Mouse (Mus musculus): ENCODE results near the gene Pdlim5. TPM values are rescaled to one million over a fixed set of nuclear protein-coding genes. Genes with fewer than 3 reads are reported as not detected.

The Pdlim5 gene
- total RNA-seq, 2 experiments from 2014 or later, result 64.5 to 110 TPM

GRCm38 (mm10) chr3:142339440-142340251 is 55.9 kb downstream of the Pdlim5 start:
- DNase-seq (ENCODE audit: low spot score in 2 of 2), result no peak

GRCm38 (mm10) chr3:142338058-142338457 is 57.4 kb downstream of the Pdlim5 start:
- DNase-seq (ENCODE audit: low spot score in 2 of 2), result no peak

- DNase-seq (ENCODE audit: low spot score in 2 of 2), result no peak
These were observed 61.0 kb downstream of the Pdlim5 start for GRCm38 (mm10) chr3:142334496-142334895.

- no peak for DNase-seq (ENCODE audit: low spot score in 2 of 2)
These were observed 62.0 kb downstream of the Pdlim5 start for GRCm38 (mm10) chr3:142333458-142333857.

GRCm38 (mm10) chr3:142332716-142333115 is 62.8 kb downstream of the Pdlim5 start:
- no peak for DNase-seq (ENCODE audit: low spot score in 2 of 2)

- no peak for DNase-seq (ENCODE audit: low spot score in 2 of 2)
These were observed 63.5 kb downstream of the Pdlim5 start for GRCm38 (mm10) chr3:142331872-142332554.

- no peak for DNase-seq (ENCODE audit: low spot score in 2 of 2)
These were observed 65.1 kb downstream of the Pdlim5 start for GRCm38 (mm10) chr3:142330425-142330824.

- no peak for DNase-seq (ENCODE audit: low spot score in 2 of 2)
These were observed 71.9 kb downstream of the Pdlim5 start for GRCm38 (mm10) chr3:142323592-142323991.

GRCm38 (mm10) chr3:142321930-142322329 is 73.6 kb downstream of the Pdlim5 start:
- peak; percentile 46 to 60 for DNase-seq (ENCODE audit: low spot score in 2 of 2)

GRCm38 (mm10) chr3:142318147-142318546 is 77.3 kb downstream of the Pdlim5 start:
- peak in 1 of 2 experiments; percentile 38 for DNase-seq (ENCODE audit: low spot score in 2 of 2)

GRCm38 (mm10) chr3:142316138-142316740 is 79.3 kb downstream of the Pdlim5 start:
- DNase-seq (ENCODE audit: low spot score in 2 of 2), result no peak

- no peak for DNase-seq (ENCODE audit: low spot score in 2 of 2)
These were observed 84.4 kb downstream of the Pdlim5 start for GRCm38 (mm10) chr3:142311075-142311474.

GRCm38 (mm10) chr3:142310446-142310845 is 85.0 kb downstream of the Pdlim5 start:
- no peak for DNase-seq (ENCODE audit: low spot score in 2 of 2)

GRCm38 (mm10) chr3:142295287-142295676 is 100.2 kb downstream of the Pdlim5 start:
- no peak for DNase-seq (ENCODE audit: low spot score in 2 of 2)

- no peak for DNase-seq (ENCODE audit: low spot score in 2 of 2)
These were observed 100.7 kb downstream of the Pdlim5 start for GRCm38 (mm10) chr3:142294616-142295286.

- DNase-seq (ENCODE audit: low spot score in 2 of 2), result no peak
These were observed 101.9 kb downstream of the Pdlim5 start for GRCm38 (mm10) chr3:142293561-142293960.

GRCm38 (mm10) chr3:142282706-142283105 is 112.8 kb downstream of the Pdlim5 start:
- peak; percentile 37 to 40 for DNase-seq (ENCODE audit: low spot score in 2 of 2)

- DNase-seq (ENCODE audit: low spot score in 2 of 2), result no peak
These were observed 113.8 kb downstream of the Pdlim5 start for GRCm38 (mm10) chr3:142281656-142282055.

- no peak for DNase-seq (ENCODE audit: low spot score in 2 of 2)
These were observed 114.4 kb downstream of the Pdlim5 start for GRCm38 (mm10) chr3:142281093-142281445.

GRCm38 (mm10) chr3:142280366-142281092 is 115.0 kb downstream of the Pdlim5 start:
- no peak for DNase-seq (ENCODE audit: low spot score in 2 of 2)

- no peak for DNase-seq (ENCODE audit: low spot score in 2 of 2)
These were observed 116.5 kb downstream of the Pdlim5 start for GRCm38 (mm10) chr3:142279011-142279410.

Data from adrenal gland, adult 18-20 months (tissue).